Mouse (Mus musculus) olfactory bulb, adult 2 months (tissue): ENCODE measurements around the gene Katnb1.

Source experiments
- CTCF ChIP-seq: fragments of 200-500 bp; IDR thresholded peaks from 2 replicates; pipeline ENCODE4 v1.5.1; 2012; ENCODE audit warnings: low read depth, mild to moderate bottlenecking, low read length, moderate library complexity; ENCODE audit not compliant: insufficient read depth
- POLR2A ChIP-seq: fragments of 200-500 bp; IDR thresholded peaks from 2 replicates; pipeline ENCODE4 v1.6.1; 2012; ENCODE audit warnings: mild to moderate bottlenecking, low read depth, low read length, moderate library complexity; ENCODE audit not compliant: insufficient read depth

DNA sequence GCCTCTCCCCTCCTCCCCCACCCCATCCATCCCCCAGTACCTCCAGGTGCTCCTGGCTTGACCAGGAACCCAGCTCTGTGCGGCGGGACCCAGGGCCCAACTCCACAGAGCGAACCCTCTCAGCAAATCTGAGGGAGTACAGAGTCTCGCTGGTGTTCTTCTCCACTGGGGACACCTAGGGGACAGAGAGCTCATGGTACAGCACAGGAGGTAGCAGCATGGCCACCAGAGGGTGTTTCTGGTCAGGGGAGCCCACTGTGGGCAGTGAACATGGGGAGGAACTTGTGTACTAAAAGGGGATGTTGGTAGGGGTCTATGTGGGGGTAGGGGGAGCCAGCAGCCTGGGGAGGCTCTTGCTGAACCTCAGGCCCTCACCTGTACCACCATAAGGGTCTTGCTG lies 21.0 kb downstream of the Katnb1 start:
- TF ChIP-seq POLR2A (no peak), CTCF (no peak)
